Mouse (Mus musculus) MEL-GATA-1-ER (cell line): ENCODE data around the gene Slc25a22.
A peak's percentile ranks its signal among the peaks of the same experiment; 100 is the strongest.

ENCODE experiments used
- DNase-seq: peaks from one replicate; pipeline ENCODE4 v3.0.0-alpha.2; 2012; ENCODE audit warnings: low read depth; ENCODE audit errors: extremely low read depth

Slc25a22 gene

GRCm38 (mm10) chr7:141472226-141472625 is 34.5 kb upstream of the Slc25a22 start:
- DNase-seq: no peak

- no peak for DNase-seq
Observed at GRCm38 (mm10) chr7:141471236-141471635, 33.5 kb upstream of the Slc25a22 start.

- DNase-seq: no peak
Observed at GRCm38 (mm10) chr7:141470637-141470944, 32.9 kb upstream of the Slc25a22 start.

DNA sequence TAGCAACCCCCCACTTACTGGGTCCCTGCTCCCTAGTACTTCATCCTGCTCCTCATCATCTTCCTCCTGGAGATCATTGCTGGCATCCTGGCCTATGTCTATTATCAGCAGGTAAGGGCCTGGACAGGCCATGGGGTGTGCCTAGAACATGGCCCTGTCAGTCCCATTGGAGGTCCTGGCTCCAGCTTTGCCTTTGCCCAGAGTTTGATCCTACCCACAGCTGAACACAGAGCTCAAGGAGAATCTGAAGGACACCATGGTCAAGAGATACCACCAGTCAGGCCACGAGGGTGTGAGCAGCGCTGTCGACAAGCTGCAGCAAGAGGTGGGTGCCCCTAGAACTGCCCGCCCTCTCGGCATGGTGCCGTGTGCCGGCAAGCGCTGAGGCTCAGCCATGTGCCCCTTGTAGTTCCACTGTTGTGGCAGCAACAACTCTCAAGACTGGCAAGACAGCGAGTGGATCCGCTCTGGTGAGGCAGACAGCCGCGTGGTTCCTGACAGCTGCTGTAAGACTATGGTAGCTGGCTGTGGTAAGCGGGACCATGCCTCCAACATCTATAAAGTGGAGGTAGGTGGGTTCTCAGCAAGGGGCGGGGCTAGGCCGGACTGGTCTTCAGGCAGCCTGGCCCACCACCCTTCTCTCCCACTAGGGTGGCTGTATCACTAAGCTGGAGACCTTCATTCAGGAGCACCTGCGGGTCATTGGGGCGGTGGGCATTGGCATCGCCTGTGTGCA is 32.4 kb upstream of the Slc25a22 start:
- no peak for DNase-seq

DNA sequence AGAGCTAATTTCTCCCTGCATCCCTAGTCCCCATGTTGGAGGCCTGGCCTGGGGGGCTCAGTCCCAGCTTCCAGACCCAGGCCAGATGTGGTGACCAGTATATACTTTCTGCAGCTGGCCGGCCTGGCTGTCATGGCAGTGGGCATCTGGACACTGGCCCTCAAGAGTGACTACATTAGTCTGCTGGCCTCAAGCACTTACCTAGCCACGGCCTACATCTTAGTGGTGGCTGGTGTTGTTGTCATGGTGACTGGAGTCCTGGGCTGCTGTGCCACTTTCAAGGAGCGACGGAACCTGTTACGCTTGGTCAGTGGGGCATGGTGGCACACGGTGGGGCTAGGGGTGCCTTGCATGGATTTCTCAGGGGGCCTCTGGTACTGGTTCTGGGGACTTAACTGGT is 31.7 kb upstream of the Slc25a22 start:
- no peak for DNase-seq

- peak; percentile 90 for DNase-seq
Observed at GRCm38 (mm10) chr7:141468522-141469211, 31.0 kb upstream of the Slc25a22 start.

GRCm38 (mm10) chr7:141468164-141468521 is 30.5 kb upstream of the Slc25a22 start:
- no peak for DNase-seq

GRCm38 (mm10) chr7:141467230-141468030 is 29.7 kb upstream of the Slc25a22 start, which contains the start of gene Cd151:
TSS of gene Cd151 (plus strand) at chr7:141467392.
- no peak for DNase-seq

DNA sequence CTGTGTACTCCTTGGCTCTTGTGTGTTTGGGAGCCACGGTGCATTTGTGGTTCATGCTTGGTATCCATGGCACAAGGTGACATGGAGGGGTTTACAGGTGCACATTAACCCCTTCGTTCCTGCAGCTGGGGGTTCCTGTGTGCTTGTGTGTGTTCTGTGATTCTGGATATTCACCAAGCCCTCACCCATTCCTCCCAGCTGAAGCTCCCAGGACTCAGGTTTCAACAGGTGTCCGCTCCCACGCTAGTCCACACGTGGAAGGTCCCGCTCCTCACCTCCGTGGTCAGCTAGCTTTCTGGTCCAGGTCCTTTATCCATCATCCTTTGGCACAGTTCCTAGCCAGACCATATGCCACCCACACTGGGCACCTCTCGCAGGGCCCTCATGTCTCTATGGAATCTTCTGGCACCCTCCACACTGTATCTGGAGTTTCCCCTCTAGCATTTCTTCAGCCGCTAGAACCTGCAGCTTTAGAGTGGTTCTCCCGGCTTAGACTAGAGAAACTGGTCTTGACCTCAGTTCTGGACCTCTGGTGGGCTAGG is 29.0 kb upstream of the Slc25a22 start:
- no peak for DNase-seq

DNA sequence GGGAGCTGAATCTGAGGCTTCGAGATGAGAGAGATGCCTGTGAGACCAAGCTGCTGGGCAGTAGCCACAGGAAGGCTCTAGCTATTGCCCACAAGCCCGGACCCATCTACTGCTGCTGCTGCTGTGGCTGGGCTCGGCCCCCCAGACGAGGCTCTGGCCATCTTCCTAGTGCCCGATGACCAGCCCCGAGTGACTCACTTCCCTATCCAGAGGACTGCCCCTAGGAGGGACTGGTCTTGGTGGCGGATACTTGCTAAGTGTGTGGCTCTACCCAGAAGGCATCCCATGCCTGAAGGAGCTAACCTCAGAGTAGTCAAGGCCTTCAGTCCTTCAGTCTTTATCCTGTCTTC is 28.3 kb upstream of the Slc25a22 start:
- DNase-seq: no peak

DNA sequence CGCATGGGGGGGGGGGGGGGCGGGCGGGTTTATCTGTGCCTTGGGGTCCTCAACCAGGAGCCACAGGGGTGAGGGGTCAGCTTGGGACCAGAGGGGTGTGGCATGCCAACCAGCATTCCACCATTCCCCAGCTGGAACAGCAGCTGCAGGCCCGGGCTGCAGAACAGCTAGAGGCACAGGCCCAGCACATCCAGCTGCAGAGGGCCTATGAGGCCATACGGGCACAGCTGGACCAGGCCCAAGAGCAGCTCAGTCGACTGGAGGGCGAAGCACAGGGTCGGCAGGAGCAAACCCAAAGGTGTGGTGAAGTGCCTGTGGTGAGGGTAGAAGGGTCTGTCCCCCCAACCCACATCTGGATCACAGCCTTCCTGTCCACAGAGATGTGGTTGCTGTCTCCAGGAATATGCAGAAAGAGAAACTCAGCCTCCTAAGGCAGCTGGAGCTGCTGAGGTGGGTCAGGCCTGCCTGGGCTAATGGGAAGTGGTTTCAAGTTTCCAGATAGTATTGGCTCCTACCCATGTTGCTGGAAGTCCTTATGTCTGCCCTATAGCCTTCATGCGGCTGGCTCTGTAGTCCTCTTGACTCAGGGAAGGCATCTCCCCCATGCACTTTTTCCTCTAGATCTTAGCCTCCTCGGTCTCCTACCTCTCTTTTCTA is 27.8 kb upstream of the Slc25a22 start:
- DNase-seq: no peak

GRCm38 (mm10) chr7:141464603-141465201 is 27.0 kb upstream of the Slc25a22 start:
- DNase-seq: no peak

DNA sequence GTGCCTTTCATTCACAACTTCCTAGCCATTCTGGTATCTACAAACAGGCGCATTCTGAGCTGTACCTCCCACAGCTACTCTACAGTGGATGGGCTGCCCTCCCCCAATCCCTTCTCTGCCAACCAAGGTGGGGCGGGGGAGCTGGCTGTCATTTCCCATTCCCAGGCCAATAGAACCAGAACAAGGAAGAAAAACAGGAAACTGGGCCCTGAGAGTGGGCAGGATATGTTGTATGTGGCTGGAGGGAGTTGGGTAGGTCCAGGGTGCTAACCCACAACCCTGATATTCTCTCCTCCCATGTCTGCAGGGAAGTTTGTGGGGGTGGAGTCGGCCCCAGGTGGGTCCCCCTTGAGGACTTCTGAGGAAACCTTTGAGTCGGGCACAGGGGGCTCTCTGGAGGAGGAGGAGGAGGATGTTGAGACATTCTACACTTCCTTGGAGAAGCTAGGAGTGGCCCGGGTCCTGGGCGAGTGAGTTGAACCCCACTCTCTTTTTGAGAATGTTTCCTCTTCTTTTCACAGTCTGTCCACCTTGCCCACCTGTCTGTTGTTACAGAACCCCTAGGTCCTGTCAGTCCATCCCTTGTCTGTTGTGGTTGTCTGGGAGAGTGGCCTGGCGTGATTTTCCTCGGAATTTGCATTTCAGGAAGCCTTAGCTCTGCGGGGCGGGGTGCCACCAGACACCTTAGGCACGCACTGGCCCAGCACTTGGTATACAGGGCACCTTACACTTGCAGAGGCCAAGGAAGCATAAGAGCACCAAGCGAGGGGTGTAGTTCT is 26.3 kb upstream of the Slc25a22 start:
- DNase-seq: no peak

GRCm38 (mm10) chr7:141462333-141462821 is 24.7 kb upstream of the Slc25a22 start:
- no peak for DNase-seq

DNA sequence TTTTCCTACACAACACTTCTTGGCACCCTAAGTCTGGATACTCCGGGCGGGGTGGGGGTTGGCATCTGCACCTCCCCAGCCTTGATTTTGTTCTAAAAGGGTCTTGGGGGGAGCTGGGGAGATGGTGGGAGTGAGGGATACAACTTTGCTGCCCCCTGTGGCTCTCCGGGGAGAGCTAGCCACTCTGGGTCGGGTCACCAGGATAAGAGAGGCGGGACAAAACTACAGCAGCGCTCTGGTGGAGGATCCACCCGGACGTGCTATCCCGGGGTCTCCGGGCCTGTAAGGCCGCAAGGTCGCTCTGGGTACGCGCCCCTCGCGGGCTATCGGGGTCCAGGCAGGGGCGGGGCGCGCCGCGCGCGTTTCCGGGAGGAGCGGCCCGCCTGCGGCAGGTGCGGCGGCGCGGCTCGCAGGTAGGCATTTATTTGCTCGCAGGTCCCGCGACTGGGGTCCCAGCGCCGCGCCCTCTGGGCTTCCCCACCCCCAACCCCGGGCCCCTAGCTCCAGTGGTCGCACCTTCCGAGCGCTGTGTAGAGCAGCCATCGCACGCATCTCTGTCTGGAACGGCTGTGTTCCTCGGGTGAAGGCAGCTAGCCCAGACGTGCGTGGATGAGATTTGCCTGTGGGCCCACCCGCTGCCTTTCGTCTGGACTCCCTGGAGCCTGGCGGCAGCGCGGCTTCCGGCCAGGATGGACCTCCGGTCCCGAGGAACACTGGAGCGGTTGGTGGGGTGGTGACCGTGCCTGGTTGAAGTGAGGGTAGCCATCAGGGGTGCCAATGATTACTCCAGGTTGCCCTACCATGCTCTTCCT is 24.0 kb upstream of the Slc25a22 start:
- no peak for DNase-seq

- DNase-seq: no peak
Observed at GRCm38 (mm10) chr7:141460391-141461113, 22.9 kb upstream of the Slc25a22 start, which contains the start of gene Cracr2b. TSS of gene Cracr2b (plus strand) at chr7:141461094.

DNA sequence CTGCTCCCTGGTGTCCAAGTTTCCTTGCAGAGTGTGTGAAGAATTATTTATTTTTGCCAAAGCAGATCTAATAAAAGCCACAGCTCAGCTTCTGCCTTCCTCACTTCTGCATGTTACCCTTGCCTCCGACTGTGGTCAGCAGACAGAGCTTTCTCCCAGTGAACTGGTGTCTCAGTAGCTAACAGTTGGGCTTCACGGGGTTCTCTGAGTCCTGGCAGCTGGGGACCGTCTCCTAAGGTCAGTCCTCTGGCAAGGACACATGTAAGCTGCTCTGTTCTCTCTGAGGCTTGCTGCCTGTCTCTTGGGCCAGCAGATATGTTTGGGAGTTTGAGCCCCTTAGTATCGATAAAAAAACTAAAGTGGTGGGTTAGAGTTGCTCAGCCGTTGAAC is 22.3 kb upstream of the Slc25a22 start:
- DNase-seq: no peak

DNA sequence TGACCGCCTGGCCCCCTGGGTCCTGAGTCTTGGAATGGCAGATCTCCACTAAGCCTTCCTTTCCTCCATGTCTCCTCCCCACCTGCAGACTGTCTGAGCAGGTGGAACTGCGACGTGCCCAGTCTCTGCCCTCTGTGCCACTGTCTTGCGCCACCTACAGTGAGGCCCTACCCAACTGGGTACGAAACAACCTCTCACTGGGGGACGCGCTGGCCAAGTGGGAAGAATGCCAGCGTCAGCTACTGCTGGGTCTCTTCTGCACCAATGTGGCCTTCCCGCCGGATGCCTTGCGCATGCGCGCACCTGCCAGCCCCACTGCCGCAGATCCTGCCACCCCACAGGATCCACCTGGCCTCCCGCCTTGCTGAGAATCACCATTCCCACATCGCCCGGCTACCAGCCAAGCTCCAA is 21.6 kb upstream of the Slc25a22 start:
- no peak for DNase-seq

- DNase-seq: no peak
Observed at GRCm38 (mm10) chr7:141458661-141459060, 21.0 kb upstream of the Slc25a22 start.
